Mouse (Mus musculus) left cerebral cortex, postnatal 36 days (tissue): ENCODE measurements around the gene Ide. TPM values are rescaled to one million over a fixed set of nuclear protein-coding genes. Genes with fewer than 3 reads are reported as not detected.
A peak's percentile ranks its signal among the peaks of the same experiment; 100 is the strongest.

ENCODE experiments used
- DNase-seq, 2 experiments: peaks; one replicate each; pipeline ENCODE4 v3.0.0; 2021 to 2022; ENCODE audit warnings: low spot score in 2 of 2, mixed read lengths in 1 of 2
- intact Hi-C: fragments of 180-260 bp; cut with DNase I; formaldehyde crosslinking; loops from one replicate; pipeline ENCODE4 v1.15.1; 2025
- total RNA-seq, 2 experiments: library from RNA; stranded (reverse); gene quantifications; 2 replicates each; pipeline ENCODE4 v1.2.3; 2021

The Ide gene
- total RNA-seq, result 10 to 100 TPM; 34.1 to 37.4 TPM

- DNase-seq, result no peak
- intact Hi-C loops, result no loop called here
These were observed at the start of gene Ide for GRCm38 (mm10) chr19:37337752-37338151. Ide (minus strand) TSS chr19:37337852.

GRCm38 (mm10) chr19:37386126-37386525 is 48.5 kb upstream of the Ide start:
- intact Hi-C loops, result no loop called here

GRCm38 (mm10) chr19:37378816-37379215 is 41.2 kb upstream of the Ide start:
- DNase-seq, result no peak
- intact Hi-C loops, result no loop called here

More at GRCm38 (mm10) chr19:37386126-37386525, 48.5 kb upstream of the Ide start:
- no peak for DNase-seq

- no peak for DNase-seq
- intact Hi-C loops, result no loop called here
These were observed 39.8 kb upstream of the Ide start for GRCm38 (mm10) chr19:37377404-37377990.

- intact Hi-C loops, result no loop called here
- DNase-seq, result no peak
These were observed 39.2 kb upstream of the Ide start for GRCm38 (mm10) chr19:37376841-37377240.

DNA sequence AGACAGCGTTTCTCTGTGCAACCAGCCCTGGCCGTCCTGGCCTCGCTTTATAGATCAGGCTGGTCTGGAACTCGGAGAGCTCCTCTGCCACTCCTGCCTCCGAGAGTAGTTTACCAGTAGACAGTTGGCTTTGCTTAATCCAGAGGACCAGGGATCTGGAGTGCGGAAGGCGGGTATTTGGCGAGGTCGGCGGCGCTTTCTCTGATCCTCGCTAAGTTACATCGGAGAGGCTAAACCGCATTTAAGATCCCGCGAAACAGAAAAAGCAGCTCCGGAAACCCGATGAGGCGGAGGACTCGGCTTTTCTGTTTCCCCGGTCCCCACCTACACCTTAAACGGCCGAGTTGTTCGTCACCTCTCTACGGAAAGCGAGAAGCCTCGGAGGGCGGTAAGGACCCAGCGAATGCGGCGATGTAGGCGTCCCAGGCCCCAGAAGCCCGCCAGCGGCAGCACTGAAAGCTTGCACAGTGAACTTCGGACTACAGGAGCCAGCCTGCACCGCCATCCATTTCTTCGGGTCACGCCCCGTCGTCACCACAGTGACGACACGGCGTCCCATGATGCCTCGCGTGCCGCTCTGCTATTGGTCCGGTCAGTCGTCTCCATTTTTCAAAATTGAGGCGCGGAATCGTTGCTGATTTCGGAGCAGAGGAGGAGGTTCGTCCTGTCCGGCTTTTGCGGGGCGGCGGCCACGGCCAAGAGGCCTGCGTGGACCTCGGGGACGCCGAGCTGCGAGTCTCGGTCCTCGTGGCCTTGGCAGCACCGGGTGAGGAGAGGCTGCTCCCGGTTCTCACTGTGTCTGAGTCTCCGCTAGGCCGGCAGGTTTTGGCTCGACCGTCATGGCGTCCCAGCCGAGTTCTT is 38.3 kb upstream of the Ide start, which contains the start of gene Kif11:
Gene Kif11, plus strand, starts transcription at position 649 of the 861 bp plus-strand sequence.
- DNase-seq, result peak; percentile 97 to 98
- intact Hi-C loops, result no loop called here

- intact Hi-C loops, result no loop called here
- no peak for DNase-seq
These were observed 37.5 kb upstream of the Ide start for GRCm38 (mm10) chr19:37374941-37375754.

- intact Hi-C loops, result no loop called here
- no peak for DNase-seq
These were observed 32.7 kb upstream of the Ide start for GRCm38 (mm10) chr19:37370356-37370755.

DNA sequence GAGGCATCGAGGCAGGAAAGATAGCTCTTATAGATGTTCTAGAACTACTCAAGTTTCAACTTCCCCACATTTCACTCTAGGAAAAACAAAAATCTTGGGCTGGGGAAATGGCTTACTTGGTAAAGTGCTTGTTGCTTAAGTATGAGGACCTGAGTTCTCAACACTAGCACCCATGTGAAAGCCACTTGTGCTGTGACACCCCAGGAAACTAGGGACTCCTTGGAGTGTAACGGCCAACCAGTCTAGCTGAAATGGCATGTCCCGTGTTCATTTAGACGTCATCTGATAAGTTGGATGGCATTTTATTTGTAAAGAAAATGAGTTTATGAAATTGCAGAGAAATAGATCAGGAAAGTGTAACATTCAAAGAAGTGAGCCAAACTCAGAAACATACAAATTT is 32.3 kb upstream of the Ide start:
- intact Hi-C loops, result no loop called here
- DNase-seq, result no peak

GRCm38 (mm10) chr19:37368990-37369389 is 31.3 kb upstream of the Ide start:
- intact Hi-C loops, result no loop called here
- no peak for DNase-seq

DNA sequence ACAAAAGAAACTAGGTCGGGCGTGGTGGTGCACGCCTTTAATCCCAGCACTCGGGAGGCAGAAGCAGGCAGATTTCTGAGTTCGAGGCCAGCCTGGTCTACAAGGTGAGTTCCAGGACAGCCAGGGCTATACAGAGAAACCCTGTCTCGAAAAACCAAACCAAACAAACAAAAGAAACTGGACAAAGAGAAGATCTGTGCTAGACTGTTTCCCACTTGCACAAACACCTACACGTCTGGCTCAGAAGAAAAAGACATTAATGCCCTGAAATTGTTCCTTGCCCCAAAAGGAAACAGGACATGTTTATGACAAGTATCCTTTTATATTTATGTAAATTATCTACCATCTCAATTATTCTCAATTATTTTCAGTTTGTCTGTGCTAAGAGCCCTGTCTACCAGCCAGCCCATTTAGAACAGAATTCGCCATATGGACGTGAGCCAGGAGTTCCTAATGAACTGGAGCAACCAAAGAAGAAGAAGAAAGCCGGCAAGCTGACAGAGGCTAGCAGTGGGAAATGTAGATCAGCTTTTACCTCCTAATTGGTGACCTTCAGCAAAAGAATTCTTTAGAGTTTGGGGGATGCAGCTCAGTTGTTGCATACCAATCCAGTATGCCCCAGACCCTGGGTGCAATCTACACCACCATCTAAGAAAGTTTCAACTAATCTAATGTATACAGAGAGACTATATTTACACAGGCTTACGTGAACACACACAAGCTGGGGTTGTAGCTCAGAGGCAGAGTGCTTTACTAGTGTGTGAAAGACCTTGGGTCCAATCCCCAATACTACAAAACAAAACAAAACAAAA is 25.7 kb upstream of the Ide start:
- no peak for DNase-seq
- intact Hi-C loops, result no loop called here

DNA sequence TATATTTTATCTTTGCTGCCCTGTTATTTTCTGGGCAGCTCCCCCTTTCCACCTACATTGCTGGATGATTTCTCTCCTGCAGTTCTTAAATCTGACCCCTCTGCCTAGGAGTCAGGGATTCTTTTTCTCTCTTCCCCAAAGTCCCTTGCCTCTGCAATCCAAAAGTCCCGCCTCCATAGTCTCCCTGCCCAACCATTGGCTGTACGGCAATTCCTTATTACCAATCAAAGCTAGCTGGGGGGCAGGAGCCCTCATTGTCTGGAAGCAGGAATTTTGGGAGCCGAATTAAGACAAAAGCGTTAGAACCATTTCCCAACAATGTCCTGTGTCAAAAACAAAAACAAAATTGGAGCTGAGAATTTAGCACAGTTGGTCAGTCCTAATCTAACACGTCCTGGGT is 24.9 kb upstream of the Ide start:
- intact Hi-C loops, result no loop called here
- no peak for DNase-seq

DNA sequence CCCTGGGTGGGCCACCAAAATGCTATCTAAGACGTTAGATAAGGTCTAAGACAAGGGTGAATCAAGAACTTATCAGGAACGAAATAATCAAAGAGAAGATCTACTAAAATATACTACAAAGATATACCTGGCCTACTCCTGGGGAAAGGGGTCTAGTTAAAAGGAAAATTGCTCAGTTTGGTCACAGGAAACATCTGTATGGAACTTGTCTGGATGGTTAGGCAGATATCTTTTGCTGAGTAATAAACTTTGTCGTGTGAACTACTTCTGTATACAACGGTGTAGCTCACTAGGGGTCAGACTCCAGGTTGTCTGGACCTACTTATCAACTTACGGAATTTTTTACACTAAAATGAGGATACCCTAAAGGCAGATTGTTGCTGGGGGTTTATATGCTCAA is 22.4 kb upstream of the Ide start:
- no peak for DNase-seq
- intact Hi-C loops, result no loop called here

- DNase-seq, result no peak
- intact Hi-C loops, result no loop called here
These were observed 15.7 kb upstream of the Ide start for GRCm38 (mm10) chr19:37353331-37353730.

- no peak for DNase-seq
- intact Hi-C loops, result no loop called here
These were observed 15.1 kb upstream of the Ide start for GRCm38 (mm10) chr19:37352756-37353155.

GRCm38 (mm10) chr19:37348952-37349351 is 11.3 kb upstream of the Ide start:
- intact Hi-C loops, result no loop called here
- no peak for DNase-seq

GRCm38 (mm10) chr19:37348331-37348730 is 10.7 kb upstream of the Ide start:
- intact Hi-C loops, result no loop called here
- no peak for DNase-seq

GRCm38 (mm10) chr19:37346258-37346657 is 8.6 kb upstream of the Ide start:
- intact Hi-C loops, result no loop called here
- no peak for DNase-seq

DNA sequence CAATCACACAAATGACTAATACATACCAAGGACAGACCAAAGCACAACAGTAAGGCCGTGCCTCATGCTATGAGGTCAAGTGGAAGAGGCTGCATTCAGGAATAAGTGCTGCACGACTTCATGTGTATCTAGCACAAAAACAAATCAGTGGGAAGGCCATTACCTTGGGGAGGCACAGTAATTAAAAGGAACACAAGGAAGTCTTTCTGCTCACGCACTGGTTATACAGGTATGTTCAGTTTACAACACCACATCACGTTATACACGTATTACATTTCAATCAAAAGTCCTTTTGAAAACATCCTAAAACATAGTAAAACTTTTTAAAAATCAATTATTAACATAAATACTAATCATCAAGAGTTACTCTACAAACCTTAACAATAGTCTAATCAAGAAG is 6.2 kb upstream of the Ide start:
- no peak for DNase-seq
- intact Hi-C loops, result no loop called here

DNA sequence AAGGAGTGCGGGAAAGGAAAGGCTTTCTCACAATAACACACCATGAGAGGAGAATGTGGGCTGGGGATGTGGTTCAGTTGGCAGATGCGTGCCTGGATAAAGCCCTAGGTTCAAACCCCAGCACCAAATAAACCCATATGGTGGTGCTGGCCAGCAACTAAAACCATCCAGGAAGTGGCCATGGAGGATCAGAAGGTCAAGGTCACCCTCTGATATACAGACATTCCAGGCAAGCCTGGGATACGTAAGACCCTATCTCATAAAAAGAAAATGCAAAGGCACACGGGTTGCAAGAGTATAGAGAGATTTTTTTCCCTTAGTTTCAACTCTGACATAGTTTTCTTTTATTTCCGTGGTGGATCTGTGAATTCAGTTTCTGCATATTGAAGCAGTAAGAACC is 3.3 kb upstream of the Ide start:
- intact Hi-C loops, result no loop called here
- DNase-seq, result no peak
